Mouse (Mus musculus) brown adipose tissue, adult 24 weeks (tissue): ENCODE measurements around the gene Igf1r. TPM values are rescaled to one million over a fixed set of nuclear protein-coding genes. Genes with fewer than 3 reads are reported as not detected.

Experiments used
- H3K27ac ChIP-seq: fragments of 200-500 bp; replicated peaks from 2 replicates; pipeline ENCODE4 v1.5.1; 2012; ENCODE audit warnings: low read depth, mild to moderate bottlenecking, low read length
- H3K4me1 ChIP-seq: fragments of 200-500 bp; 2 replicates; pipeline ENCODE4 v1.6.1; 2012; ENCODE audit warnings: low read length, mixed read lengths; ENCODE audit not compliant: control insufficient read depth, insufficient read depth, insufficient read length
- H3K4me3 ChIP-seq: fragments of 200-500 bp; 2 replicates; pipeline ENCODE4 v1.5.1; 2012; ENCODE audit warnings: low read depth, mild to moderate bottlenecking, low read length, moderate library complexity; ENCODE audit not compliant: insufficient read depth
- polyA plus RNA-seq: library from polyadenylated mRNA; stranded (reverse); fragments of >200 nt; gene quantifications from 2 replicates; pipeline ENCODE4 v1.2.4, GENCODE M21; 2012; ENCODE audit not compliant: missing spikeins, insufficient read depth, insufficient read length

The Igf1r gene
- polyA plus RNA-seq, 1 experiment, result 2.3 TPM

- Histone ChIP-seq H3K4me1 (no peaks in the 10 kb centered on the region; the same call in 1 of the 2 replicates), H3K4me3 (no peak overlapping the region), H3K27ac (no peak overlapping the region)
Measured at GRCm38 (mm10) chr7:68036527-68036926, 83.9 kb downstream of the Igf1r start.

DNA sequence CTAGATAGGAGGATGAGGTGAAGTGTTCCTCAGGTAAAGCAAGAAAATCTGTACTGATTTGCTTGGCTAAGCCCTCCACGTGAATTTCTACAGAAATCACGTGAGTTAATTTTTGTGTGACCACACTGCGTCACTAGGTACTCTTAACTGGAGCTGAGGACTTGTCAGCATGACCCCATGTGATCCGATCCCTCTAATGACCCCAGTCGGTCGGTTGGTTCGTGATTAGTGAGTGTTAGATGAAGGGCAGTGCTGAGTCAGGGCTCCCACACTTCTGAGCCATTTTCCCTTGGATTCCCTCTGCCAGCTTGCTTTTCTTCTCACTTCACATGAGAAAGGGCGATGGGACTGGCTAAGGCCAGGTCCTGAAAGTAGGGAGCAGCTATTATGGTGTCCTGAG lies 86.2 kb downstream of the Igf1r start:
- Histone ChIP-seq H3K4me1 (peaks cover 3% of the 10 kb centered on the region; the same call in 1 of the 2 replicates), H3K27ac (no peak overlapping the region), H3K4me3 (no peak overlapping the region)

GRCm38 (mm10) chr7:68039550-68039949 lies 86.9 kb downstream of the Igf1r start:
- Histone ChIP-seq H3K4me3 (no peak overlapping the region), H3K4me1 (peaks cover 3% of the 10 kb centered on the region; the same call in 1 of the 2 replicates), H3K27ac (no peak overlapping the region)

DNA sequence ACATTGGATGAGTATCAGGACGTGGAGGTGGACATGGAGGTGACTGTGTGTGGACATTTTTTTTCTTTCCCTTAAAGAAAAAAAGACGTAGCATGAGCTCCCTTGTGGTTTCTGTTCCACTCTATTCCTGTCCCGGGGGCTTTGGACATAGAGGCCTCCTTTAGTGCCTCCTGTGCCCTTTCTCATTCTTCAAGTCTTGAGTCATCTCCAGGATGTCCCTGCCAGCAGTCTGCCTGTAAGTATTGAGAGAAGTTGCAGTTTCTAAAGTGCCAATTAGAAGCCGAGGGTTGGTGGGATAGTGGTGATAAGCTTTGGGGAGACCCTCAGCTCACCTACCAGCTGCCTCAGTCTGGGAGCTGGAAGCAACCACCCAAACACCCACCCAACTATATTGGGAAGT lies 92.0 kb downstream of the Igf1r start:
- Histone ChIP-seq H3K4me1 (peaks cover 3% of the 10 kb centered on the region), H3K4me3 (no peak overlapping the region), H3K27ac (no peak overlapping the region)

DNA sequence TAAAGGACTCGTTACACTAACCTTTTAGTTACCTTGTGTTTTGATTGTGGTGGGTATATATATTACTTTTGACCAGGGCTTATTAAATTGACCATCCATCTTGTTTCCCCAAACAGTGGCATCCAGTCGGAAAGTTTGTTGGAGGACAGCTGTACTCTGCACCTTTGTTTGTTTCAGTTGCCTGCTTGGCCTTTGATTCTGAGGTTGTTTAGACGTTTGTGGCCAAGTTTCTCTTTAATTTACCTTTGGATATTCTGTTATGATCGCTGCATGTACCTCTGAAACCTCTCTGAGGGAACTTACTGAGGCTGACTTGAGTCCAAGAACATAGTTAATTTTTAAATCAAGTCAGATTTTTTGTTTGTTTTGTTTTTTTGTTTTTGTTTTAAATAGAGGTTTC lies 94.5 kb downstream of the Igf1r start:
- Histone ChIP-seq H3K4me1 (peaks cover 3% of the 10 kb centered on the region), H3K27ac (no peak overlapping the region), H3K4me3 (no peak overlapping the region)

GRCm38 (mm10) chr7:68048532-68048931 lies 95.9 kb downstream of the Igf1r start:
- Histone ChIP-seq H3K27ac (no peak overlapping the region), H3K4me1 (no peaks in the 10 kb centered on the region; the same call in 1 of the 2 replicates), H3K4me3 (no peak overlapping the region)

- Histone ChIP-seq H3K4me3 (no peak overlapping the region), H3K4me1 (no peaks in the 10 kb centered on the region; the same call in 1 of the 2 replicates), H3K27ac (no peak overlapping the region)
Measured at GRCm38 (mm10) chr7:68049048-68049447, 96.4 kb downstream of the Igf1r start.

DNA sequence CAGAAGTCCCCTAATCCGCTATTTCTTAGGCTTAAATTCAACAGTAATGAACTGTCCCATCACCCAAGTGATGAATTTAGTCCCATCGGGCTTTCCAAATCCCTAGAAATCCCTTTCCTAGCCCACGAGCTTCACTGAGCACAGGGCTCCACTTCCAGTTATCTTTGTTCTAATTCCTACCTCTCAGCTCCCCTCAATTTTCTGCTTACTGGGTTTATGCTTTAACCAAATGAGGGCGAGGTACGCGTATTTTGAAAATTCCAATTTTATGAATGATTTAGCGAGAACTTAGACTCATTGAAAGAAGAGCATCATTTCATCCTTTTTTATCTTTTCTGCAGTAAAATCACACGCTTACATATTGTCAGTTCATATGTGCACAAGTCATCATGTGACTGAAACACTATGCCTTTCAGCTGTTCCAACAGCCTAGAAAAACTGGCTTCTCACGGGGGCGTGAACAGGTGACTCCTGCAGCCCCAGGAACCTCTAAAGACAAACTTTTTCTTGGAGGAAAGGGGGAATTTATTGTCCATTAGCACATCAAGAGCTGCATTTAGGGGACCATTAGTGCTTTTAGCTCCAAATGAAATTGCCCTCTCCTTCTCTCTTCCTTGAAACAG lies 100.5 kb downstream of the Igf1r start:
- Histone ChIP-seq H3K4me1 (no peaks in the 10 kb centered on the region), H3K27ac (no peak overlapping the region), H3K4me3 (no peak overlapping the region)

- Histone ChIP-seq H3K27ac (no peak overlapping the region), H3K4me3 (no peak overlapping the region), H3K4me1 (no peaks in the 10 kb centered on the region)
Measured at GRCm38 (mm10) chr7:68054498-68054897, 101.9 kb downstream of the Igf1r start.

- Histone ChIP-seq H3K4me3 (no peak overlapping the region), H3K27ac (no peak overlapping the region), H3K4me1 (no peaks in the 10 kb centered on the region)
Measured at GRCm38 (mm10) chr7:68054956-68055355, 102.3 kb downstream of the Igf1r start.

GRCm38 (mm10) chr7:68057010-68057409 lies 104.4 kb downstream of the Igf1r start:
- Histone ChIP-seq H3K27ac (no peak overlapping the region), H3K4me3 (no peak overlapping the region), H3K4me1 (no peaks in the 10 kb centered on the region)

GRCm38 (mm10) chr7:68059690-68060089 lies 107.1 kb downstream of the Igf1r start:
- Histone ChIP-seq H3K27ac (no peak overlapping the region), H3K4me3 (no peak overlapping the region), H3K4me1 (peaks cover 7% of the 10 kb centered on the region)

GRCm38 (mm10) chr7:68061434-68061833 lies 108.8 kb downstream of the Igf1r start:
- no peak overlapping the region for H3K27ac ChIP-seq
- no peak overlapping the region for H3K4me3 ChIP-seq
- H3K4me1 ChIP-seq, result peaks cover 12% of the 10 kb centered on the region

GRCm38 (mm10) chr7:68062170-68062848 lies 109.7 kb downstream of the Igf1r start:
- H3K4me3 ChIP-seq, result no peak overlapping the region
- H3K27ac ChIP-seq, result no peak overlapping the region
- peaks cover 12% of the 10 kb centered on the region for H3K4me1 ChIP-seq

DNA sequence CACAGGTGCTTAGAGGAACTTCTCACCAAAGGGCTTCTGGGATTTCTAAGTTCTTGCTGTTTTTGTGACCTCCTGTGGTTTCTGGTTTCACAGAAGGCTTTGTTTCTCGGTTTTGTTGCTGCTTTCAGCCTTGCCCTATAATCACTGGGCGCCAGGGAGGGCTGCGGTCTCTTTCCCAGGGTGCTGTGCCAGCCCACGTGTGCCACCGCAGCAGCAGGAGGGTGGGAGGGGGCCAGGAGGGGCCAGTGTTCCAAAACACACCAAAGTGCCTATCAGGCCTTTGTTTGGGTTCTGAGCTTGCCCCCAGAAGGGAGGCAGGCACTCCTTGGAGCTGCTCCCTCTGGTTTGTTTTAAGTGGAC lies 110.2 kb downstream of the Igf1r start:
- no peak overlapping the region for H3K4me3 ChIP-seq
- H3K4me1 ChIP-seq, result peaks cover 12% of the 10 kb centered on the region
- no peak overlapping the region for H3K27ac ChIP-seq

DNA sequence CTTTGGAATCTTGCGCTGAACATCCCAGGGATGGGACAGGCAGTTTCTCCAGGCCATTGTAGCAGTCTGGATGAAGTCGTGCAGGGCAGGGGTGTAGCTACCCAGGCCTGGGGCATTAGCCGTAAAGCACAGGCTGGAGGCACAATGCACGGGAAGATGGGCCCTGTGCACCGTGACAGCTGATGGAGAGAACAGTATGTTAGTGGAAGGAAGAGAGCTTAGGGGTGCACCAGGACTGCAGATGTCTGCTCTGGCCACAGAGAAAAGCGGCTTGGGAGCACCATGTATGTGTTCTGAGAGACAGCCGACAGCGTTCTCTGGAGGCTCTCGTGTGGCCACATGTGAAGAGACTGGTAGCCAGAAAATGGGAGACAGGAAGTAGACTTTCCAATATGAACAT lies 111.1 kb downstream of the Igf1r start:
- peaks cover 12% of the 10 kb centered on the region for H3K4me1 ChIP-seq
- no peak overlapping the region for H3K4me3 ChIP-seq
- no peak overlapping the region for H3K27ac ChIP-seq
